Mouse (Mus musculus): ENCODE results near the gene G430095P16Rik.

G430095P16Rik gene

GRCm38 (mm10) chr8:84722530-84722849 lies 317 bp upstream of the G430095P16Rik start:
- DNase-seq (ENCODE audit: low read depth, low spot score): no peak

- no peak for DNase-seq (ENCODE audit: low read depth, low spot score)
These were observed 729 bp downstream of the G430095P16Rik start for GRCm38 (mm10) chr8:84723571-84723900.

- peak; percentile 49 for DNase-seq (ENCODE audit: low read depth, low spot score)
These were observed 1.9 kb downstream of the G430095P16Rik start for GRCm38 (mm10) chr8:84724683-84725082.

- DNase-seq (ENCODE audit: low read depth, low spot score): no peak
These were observed 2.6 kb downstream of the G430095P16Rik start for GRCm38 (mm10) chr8:84725246-84725940.

GRCm38 (mm10) chr8:84725941-84726259 lies 3.1 kb downstream of the G430095P16Rik start:
- peak; percentile 31 for DNase-seq (ENCODE audit: low read depth, low spot score)

- no peak for DNase-seq (ENCODE audit: low read depth, low spot score)
These were observed 5.7 kb downstream of the G430095P16Rik start for GRCm38 (mm10) chr8:84728474-84728873.

GRCm38 (mm10) chr8:84729921-84730362 lies 7.1 kb downstream of the G430095P16Rik start:
- DNase-seq (ENCODE audit: low read depth, low spot score): no peak

GRCm38 (mm10) chr8:84730541-84731370 lies 7.9 kb downstream of the G430095P16Rik start:
- DNase-seq (ENCODE audit: low read depth, low spot score): no peak

- no peak for DNase-seq (ENCODE audit: low read depth, low spot score)
These were observed 8.8 kb downstream of the G430095P16Rik start for GRCm38 (mm10) chr8:84731371-84732177.

GRCm38 (mm10) chr8:84732545-84732944 lies 9.7 kb downstream of the G430095P16Rik start:
- DNase-seq (ENCODE audit: low read depth, low spot score): no peak

GRCm38 (mm10) chr8:84732996-84733395 lies 10.2 kb downstream of the G430095P16Rik start:
- DNase-seq (ENCODE audit: low read depth, low spot score): no peak

GRCm38 (mm10) chr8:84733959-84734358 lies 11.2 kb downstream of the G430095P16Rik start:
- DNase-seq (ENCODE audit: low read depth, low spot score): no peak

- DNase-seq (ENCODE audit: low read depth, low spot score): no peak
These were observed 11.9 kb downstream of the G430095P16Rik start for GRCm38 (mm10) chr8:84734680-84735079.

GRCm38 (mm10) chr8:84735597-84735996 lies 12.8 kb downstream of the G430095P16Rik start:
- no peak for DNase-seq (ENCODE audit: low read depth, low spot score)

- DNase-seq (ENCODE audit: low read depth, low spot score): no peak
These were observed 13.7 kb downstream of the G430095P16Rik start for GRCm38 (mm10) chr8:84736521-84736920.

- DNase-seq (ENCODE audit: low read depth, low spot score): peak; percentile 87
These were observed 14.8 kb downstream of the G430095P16Rik start for GRCm38 (mm10) chr8:84737608-84738007.

GRCm38 (mm10) chr8:84738266-84738665 lies 15.5 kb downstream of the G430095P16Rik start:
- no peak for DNase-seq (ENCODE audit: low read depth, low spot score)

- no peak for DNase-seq (ENCODE audit: low read depth, low spot score)
These were observed 16.1 kb downstream of the G430095P16Rik start for GRCm38 (mm10) chr8:84738715-84739400.

GRCm38 (mm10) chr8:84739401-84739742 lies 16.6 kb downstream of the G430095P16Rik start:
- DNase-seq (ENCODE audit: low read depth, low spot score): no peak

GRCm38 (mm10) chr8:84740895-84741843 lies 18.4 kb downstream of the G430095P16Rik start:
- DNase-seq (ENCODE audit: low read depth, low spot score): no peak

All from A20 (cell line).